Mouse (Mus musculus) kidney, postnatal 14 days (tissue): ENCODE measurements around the gene Sema3a.

Experiments
- DNase-seq: peaks from one replicate; pipeline ENCODE4 v3.0.0; 2022; ENCODE audit warnings: mixed read lengths

Sema3a gene

GRCm38 (mm10) chr5:13327281-13327680 is 202.1 kb downstream of the Sema3a start:
- no peak for DNase-seq

- no peak for DNase-seq
Observed at GRCm38 (mm10) chr5:13331412-13331811, 206.2 kb downstream of the Sema3a start.

- no peak for DNase-seq
Observed at GRCm38 (mm10) chr5:13337665-13338064, 212.5 kb downstream of the Sema3a start.

GRCm38 (mm10) chr5:13347068-13347467 is 221.9 kb downstream of the Sema3a start:
- no peak for DNase-seq

- DNase-seq = no peak
Observed at GRCm38 (mm10) chr5:13351611-13352010, 226.4 kb downstream of the Sema3a start.

- no peak for DNase-seq
Observed at GRCm38 (mm10) chr5:13352995-13353394, 227.8 kb downstream of the Sema3a start.

GRCm38 (mm10) chr5:13353539-13353938 is 228.3 kb downstream of the Sema3a start:
- no peak for DNase-seq

- no peak for DNase-seq
Observed at GRCm38 (mm10) chr5:13354913-13355312, 229.7 kb downstream of the Sema3a start.

- no peak for DNase-seq
Observed at GRCm38 (mm10) chr5:13358770-13359169, 233.6 kb downstream of the Sema3a start.

GRCm38 (mm10) chr5:13360711-13361110 is 235.5 kb downstream of the Sema3a start:
- DNase-seq = no peak

GRCm38 (mm10) chr5:13365108-13365507 is 239.9 kb downstream of the Sema3a start:
- DNase-seq = no peak

- DNase-seq = no peak
Observed at GRCm38 (mm10) chr5:13379223-13379622, 254.0 kb downstream of the Sema3a start.

GRCm38 (mm10) chr5:13384047-13384446 is 258.8 kb downstream of the Sema3a start:
- DNase-seq = no peak

GRCm38 (mm10) chr5:13384714-13385113 is 259.5 kb downstream of the Sema3a start:
- DNase-seq = no peak

GRCm38 (mm10) chr5:13386603-13387002 is 261.4 kb downstream of the Sema3a start:
- no peak for DNase-seq

- no peak for DNase-seq
Observed at GRCm38 (mm10) chr5:13387679-13388078, 262.5 kb downstream of the Sema3a start.

GRCm38 (mm10) chr5:13389995-13390394 is 264.8 kb downstream of the Sema3a start:
- no peak for DNase-seq

GRCm38 (mm10) chr5:13405432-13405831 is 280.2 kb downstream of the Sema3a start:
- DNase-seq = peak; percentile 14

- DNase-seq = no peak
Observed at GRCm38 (mm10) chr5:13406131-13406530, 280.9 kb downstream of the Sema3a start.

- DNase-seq = no peak
Observed at GRCm38 (mm10) chr5:13411920-13412319, 286.7 kb downstream of the Sema3a start.

GRCm38 (mm10) chr5:13413915-13414525 is 288.8 kb downstream of the Sema3a start:
- no peak for DNase-seq

GRCm38 (mm10) chr5:13416960-13417710 is 291.9 kb downstream of the Sema3a start:
- DNase-seq = no peak

- no peak for DNase-seq
Observed at GRCm38 (mm10) chr5:13421276-13421925, 296.2 kb downstream of the Sema3a start.

GRCm38 (mm10) chr5:13428702-13429101 is 303.5 kb downstream of the Sema3a start:
- DNase-seq = peak; percentile 12
